Mouse (Mus musculus): Measurements from ENCODE around the gene G3bp2. TPM values are rescaled to one million over a fixed set of nuclear protein-coding genes. Genes with fewer than 3 reads are reported as not detected.

G3bp2 gene
- polyA plus RNA-seq (2012; rRNA removed; ENCODE audit: low replicate concordance), result 3.8 and 5.1 TPM in 2 replicates

DNA sequence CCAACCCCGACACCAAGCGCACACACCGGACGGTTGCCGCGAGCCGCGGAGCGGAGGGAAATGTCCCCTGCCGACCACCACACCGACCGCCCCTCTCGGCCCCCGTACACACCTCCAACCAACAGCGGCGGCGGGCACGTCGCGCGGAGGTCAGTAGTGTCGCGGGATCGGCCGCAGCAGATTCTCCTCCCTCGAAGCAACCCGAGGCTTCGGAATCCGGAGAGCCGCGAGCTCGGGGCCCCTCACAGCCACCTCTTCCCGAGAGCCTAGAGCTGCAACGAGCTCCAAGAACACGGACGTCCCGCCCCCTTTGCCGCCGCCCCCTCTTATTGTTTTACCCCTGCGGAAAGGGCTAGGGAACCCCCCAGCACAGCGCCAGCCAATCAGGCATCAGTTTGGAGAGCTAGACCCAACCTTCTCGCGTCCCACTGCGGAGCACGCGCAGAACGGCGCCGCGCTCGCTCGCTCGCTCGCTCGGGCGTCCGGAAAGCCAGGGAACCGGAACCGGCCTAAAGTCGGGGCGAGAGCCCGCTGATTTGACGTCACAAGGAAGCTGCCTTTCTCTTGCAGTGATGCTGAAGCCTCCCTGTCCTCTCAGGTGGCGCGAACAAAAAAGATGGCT lies at the start of gene G3bp2:
G3bp2 (minus strand) TSS at position 303 of the 622 bp plus-strand sequence.

DNA sequence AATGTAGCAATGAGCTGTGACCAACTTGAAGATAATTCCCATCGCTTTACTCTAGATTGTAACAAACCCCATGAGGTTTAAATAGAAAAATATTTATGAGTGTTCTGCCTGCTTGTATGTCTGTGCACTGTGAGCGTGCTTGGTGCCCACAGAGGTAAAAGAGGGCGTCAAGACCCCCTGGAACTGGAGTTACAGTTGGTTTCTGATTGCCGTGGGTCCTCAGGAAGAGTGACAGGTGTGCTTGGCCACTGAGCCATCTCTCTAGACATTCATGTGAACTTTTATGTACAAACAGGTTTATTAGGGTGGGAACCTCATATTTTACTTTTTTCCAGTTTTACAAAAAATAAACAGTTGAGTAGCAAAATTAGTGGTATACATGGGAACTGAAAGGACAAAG lies 39.7 kb downstream of the G3bp2 start, which contains the start of gene Cdkl2:
Cdkl2 (minus strand) TSS at position 101 of the 400 bp plus-strand sequence.

Other genes with a start within 250 kb of the G3bp2 start
- 5.1 and 7.0 TPM in 2 replicates for gene Rchy1, start 120.7 kb downstream of the G3bp2 start, polyA plus RNA-seq (2012; rRNA removed; ENCODE audit: low replicate concordance)
- gene Odaph, start 96.2 kb downstream of the G3bp2 start, polyA plus RNA-seq (2012; rRNA removed; ENCODE audit: low replicate concordance), result not detected in 2 replicates
- 0.20 and 0.21 TPM in 2 replicates for gene Cdkl2, start 39.8 kb downstream of the G3bp2 start, polyA plus RNA-seq (2012; rRNA removed; ENCODE audit: low replicate concordance)
- 15.4 and 21.6 TPM in 2 replicates for gene Uso1, start 54.2 kb upstream of the G3bp2 start, polyA plus RNA-seq (2012; rRNA removed; ENCODE audit: low replicate concordance)
- gene U90926, start 131.7 kb upstream of the G3bp2 start, polyA plus RNA-seq (2012; rRNA removed; ENCODE audit: low replicate concordance), result not detected in 2 replicates
- gene Ppef2, start 172.6 kb upstream of the G3bp2 start, polyA plus RNA-seq (2012; rRNA removed; ENCODE audit: low replicate concordance), result 0.27 and 1.1 TPM in 2 replicates
- gene Naaa, start 194.5 kb upstream of the G3bp2 start, polyA plus RNA-seq (2012; rRNA removed; ENCODE audit: low replicate concordance), result 42.0 and 59.7 TPM in 2 replicates
- gene Sdad1, start 226.8 kb upstream of the G3bp2 start, polyA plus RNA-seq (2012; rRNA removed; ENCODE audit: low replicate concordance), result 3.0 and 8.2 TPM in 2 replicates
- 0.61 and 2.8 TPM in 2 replicates for gene Cxcl9, start 244.4 kb upstream of the G3bp2 start, polyA plus RNA-seq (2012; rRNA removed; ENCODE audit: low replicate concordance)
- gene Art3, start 248.1 kb upstream of the G3bp2 start, polyA plus RNA-seq (2012; rRNA removed; ENCODE audit: low replicate concordance), result 1.1 and 1.8 TPM in 2 replicates

Data from duodenum, adult 2 months (tissue).